Mouse (Mus musculus): ENCODE results near the gene Rassf5. TPM values are rescaled to one million over a fixed set of nuclear protein-coding genes. Genes with fewer than 3 reads are reported as not detected.

Gene Rassf5
- polyA plus RNA-seq, 1 experiment from 2014 or later, result 4.0 TPM

DNA sequence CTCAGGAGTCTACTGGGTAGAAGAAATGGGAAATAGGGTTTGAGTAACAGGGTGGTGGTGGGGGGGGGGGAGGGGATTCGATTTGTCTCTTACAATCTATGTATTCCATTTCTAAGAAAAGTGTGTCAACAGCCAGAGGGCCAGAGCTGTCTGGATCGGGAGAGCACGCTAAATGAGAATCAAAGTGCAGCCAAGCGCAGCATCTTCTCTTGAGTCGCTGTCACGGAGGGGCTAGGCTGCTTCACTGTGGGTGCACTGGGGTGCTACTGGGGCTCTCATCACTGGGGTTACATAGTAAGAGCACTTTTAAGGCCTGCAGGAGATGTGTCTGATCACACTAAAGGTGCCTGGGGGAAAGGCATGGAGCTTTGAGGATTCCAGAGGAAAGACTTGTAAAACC lies 36.3 kb downstream of the Rassf5 start:
- Histone ChIP-seq H3K27me3 (replicated peaks; ENCODE audit: control insufficient read depth, insufficient read depth, low read length) (no peaks in the 10 kb centered on the region), H3K4me1 (ENCODE audit: control insufficient read depth, insufficient read depth, low read length) (peaks cover 6% of the 10 kb centered on the region), H3K4me3 (ENCODE audit: low read depth, low read length) (no peak overlapping the region), H3K4me2 (ENCODE audit: low read depth, low read length) (no peak overlapping the region), H3K9me3 (ENCODE audit: control insufficient read depth, low read length) (no peaks in the 10 kb centered on the region), H3K9ac (ENCODE audit: low read depth, low read length) (no peak overlapping the region), H3K36me3 (ENCODE audit: control insufficient read depth, insufficient read depth, low read length) (no peaks in the 10 kb centered on the region), H3K27ac (replicated peaks; ENCODE audit: low read depth, low read length) (no peak overlapping the region)
- ATAC-seq (ENCODE audit: low read depth), result no peak
- WGBS, result 79% methylated on average over 6 of the region's 6 CpGs
- DNase-seq (ENCODE audit: low spot score), result no peak

DNA sequence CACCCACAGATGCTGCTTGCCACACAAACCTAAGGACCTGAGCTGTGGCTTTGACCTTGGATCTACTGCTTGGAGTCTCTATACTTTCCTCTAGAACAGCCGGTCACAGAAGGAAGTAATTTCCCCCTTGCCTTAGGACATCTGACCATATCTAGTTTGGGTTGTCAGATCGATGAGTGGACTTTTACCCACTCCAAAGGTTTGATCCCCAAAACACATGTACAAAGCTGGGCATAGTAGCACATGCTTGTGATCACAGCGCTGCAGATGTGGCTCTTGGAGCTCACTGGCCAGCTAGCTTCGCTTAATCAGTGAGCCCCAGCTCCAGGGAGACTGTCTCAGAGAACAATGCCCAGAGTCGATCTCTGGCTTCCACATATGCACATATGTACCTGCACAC lies 37.0 kb downstream of the Rassf5 start:
- no peak overlapping the region for H3K4me2 ChIP-seq (ENCODE audit: low read depth, low read length)
- WGBS, result 76% methylated on average over 5 of the region's 5 CpGs
- H3K4me3 ChIP-seq (ENCODE audit: low read depth, low read length), result no peak overlapping the region
- DNase-seq (ENCODE audit: low spot score) (no peak), ATAC-seq (ENCODE audit: low read depth) (no peak)
- H3K36me3 ChIP-seq (ENCODE audit: control insufficient read depth, insufficient read depth, low read length), result no peaks in the 10 kb centered on the region
- H3K9me3 ChIP-seq (ENCODE audit: control insufficient read depth, low read length), result no peaks in the 10 kb centered on the region
- H3K27ac ChIP-seq (replicated peaks; ENCODE audit: low read depth, low read length), result no peak overlapping the region
- H3K4me1 ChIP-seq (ENCODE audit: control insufficient read depth, insufficient read depth, low read length), result peaks cover under 1% of the 10 kb centered on the region; the same call in 1 of the 2 replicates
- no peak overlapping the region for H3K9ac ChIP-seq (ENCODE audit: low read depth, low read length)
- H3K27me3 ChIP-seq (replicated peaks; ENCODE audit: control insufficient read depth, insufficient read depth, low read length), result no peaks in the 10 kb centered on the region

DNA sequence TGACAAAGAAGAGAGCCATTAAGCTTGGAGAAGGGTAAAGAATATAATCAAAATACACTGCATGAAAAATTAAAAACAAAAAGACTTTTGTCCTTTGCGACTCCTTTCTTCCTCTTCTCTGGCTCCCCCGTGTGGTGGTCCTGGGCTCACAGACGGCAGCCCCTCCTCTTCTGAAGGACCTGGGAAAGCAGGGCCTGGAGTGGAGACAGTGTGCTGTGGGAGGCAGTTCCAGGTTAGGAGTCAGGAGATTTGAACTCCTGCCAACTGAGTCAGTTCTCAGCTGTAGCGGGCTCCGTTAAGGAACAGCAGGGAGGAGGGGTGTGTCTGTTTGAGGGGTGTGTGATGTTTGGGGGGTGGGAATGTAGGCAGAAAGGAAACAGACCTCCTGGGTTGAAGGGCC lies 37.5 kb downstream of the Rassf5 start:
- DNase-seq (ENCODE audit: low spot score), result peak; percentile 78
- no peak overlapping the region for H3K9ac ChIP-seq (ENCODE audit: low read depth, low read length)
- H3K36me3 ChIP-seq (ENCODE audit: control insufficient read depth, insufficient read depth, low read length), result no peaks in the 10 kb centered on the region
- peak; percentile 54; the same call in 1 of the 2 replicates for ATAC-seq (ENCODE audit: low read depth)
- WGBS, result under 1% methylated on average over 5 of the region's 5 CpGs
- H3K27ac ChIP-seq (replicated peaks; ENCODE audit: low read depth, low read length), result no peak overlapping the region
- no peak overlapping the region for H3K4me3 ChIP-seq (ENCODE audit: low read depth, low read length)
- H3K9me3 ChIP-seq (ENCODE audit: control insufficient read depth, low read length), result no peaks in the 10 kb centered on the region
- H3K4me1 ChIP-seq (ENCODE audit: control insufficient read depth, insufficient read depth, low read length), result no peaks in the 10 kb centered on the region
- no peak overlapping the region for H3K4me2 ChIP-seq (ENCODE audit: low read depth, low read length)
- no peaks in the 10 kb centered on the region for H3K27me3 ChIP-seq (replicated peaks; ENCODE audit: control insufficient read depth, insufficient read depth, low read length)

- Histone ChIP-seq H3K9ac (ENCODE audit: low read depth, low read length) (no peak overlapping the region), H3K36me3 (ENCODE audit: control insufficient read depth, insufficient read depth, low read length) (no peaks in the 10 kb centered on the region), H3K27ac (replicated peaks; ENCODE audit: low read depth, low read length) (no peak overlapping the region), H3K4me1 (ENCODE audit: control insufficient read depth, insufficient read depth, low read length) (no peaks in the 10 kb centered on the region), H3K4me2 (ENCODE audit: low read depth, low read length) (no peak overlapping the region), H3K4me3 (ENCODE audit: low read depth, low read length) (no peak overlapping the region), H3K27me3 (replicated peaks; ENCODE audit: control insufficient read depth, insufficient read depth, low read length) (no peaks in the 10 kb centered on the region), H3K9me3 (ENCODE audit: control insufficient read depth, low read length) (no peaks in the 10 kb centered on the region)
- 75% methylated on average over 5 of the region's 5 CpGs for WGBS
- DNase-seq (ENCODE audit: low spot score) (no peak), ATAC-seq (ENCODE audit: low read depth) (no peak)
Observed at GRCm38 (mm10) chr1:131206342-131206741, 38.7 kb downstream of the Rassf5 start.

DNA sequence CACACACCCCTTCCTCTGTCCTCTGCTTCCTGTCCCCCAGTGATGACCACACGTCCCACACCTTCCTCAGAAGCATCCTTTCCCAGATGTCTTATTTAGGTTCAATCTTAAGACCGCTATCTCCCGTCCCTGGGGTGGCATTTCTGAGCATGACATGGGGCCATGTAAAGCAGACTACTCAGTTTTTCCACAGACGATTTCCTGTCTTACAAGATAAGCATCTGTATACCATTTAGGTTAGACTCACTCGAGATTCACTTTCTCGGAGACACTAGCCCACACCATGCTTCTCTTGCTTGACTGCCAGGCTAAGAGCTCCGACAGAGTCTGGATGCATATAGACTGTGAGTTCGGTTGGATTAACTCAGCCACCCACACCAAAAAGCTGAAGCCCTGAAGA lies 40.6 kb downstream of the Rassf5 start:
- Histone ChIP-seq H3K4me1 (ENCODE audit: control insufficient read depth, insufficient read depth, low read length) (peaks cover 15% of the 10 kb centered on the region; the same call in 1 of the 2 replicates), H3K4me3 (ENCODE audit: low read depth, low read length) (no peak overlapping the region), H3K9me3 (ENCODE audit: control insufficient read depth, low read length) (no peaks in the 10 kb centered on the region), H3K36me3 (ENCODE audit: control insufficient read depth, insufficient read depth, low read length) (no peaks in the 10 kb centered on the region), H3K27ac (replicated peaks; ENCODE audit: low read depth, low read length) (no peak overlapping the region), H3K27me3 (replicated peaks; ENCODE audit: control insufficient read depth, insufficient read depth, low read length) (no peaks in the 10 kb centered on the region), H3K9ac (ENCODE audit: low read depth, low read length) (no peak overlapping the region), H3K4me2 (ENCODE audit: low read depth, low read length) (no peak overlapping the region)
- ATAC-seq (ENCODE audit: low read depth), result no peak
- WGBS, result 69% methylated on average over 8 of the region's 8 CpGs
- DNase-seq (ENCODE audit: low spot score), result no peak

GRCm38 (mm10) chr1:131201391-131201790 lies 43.7 kb downstream of the Rassf5 start:
- H3K27ac ChIP-seq (replicated peaks; ENCODE audit: low read depth, low read length), result no peak overlapping the region
- 68% methylated on average over 4 of the region's 4 CpGs for WGBS
- H3K36me3 ChIP-seq (ENCODE audit: control insufficient read depth, insufficient read depth, low read length), result no peaks in the 10 kb centered on the region
- peaks cover 15% of the 10 kb centered on the region; the same call in 1 of the 2 replicates for H3K4me1 ChIP-seq (ENCODE audit: control insufficient read depth, insufficient read depth, low read length)
- no peak overlapping the region for H3K4me2 ChIP-seq (ENCODE audit: low read depth, low read length)
- no peaks in the 10 kb centered on the region for H3K9me3 ChIP-seq (ENCODE audit: control insufficient read depth, low read length)
- H3K4me3 ChIP-seq (ENCODE audit: low read depth, low read length), result no peak overlapping the region
- H3K9ac ChIP-seq (ENCODE audit: low read depth, low read length), result no peak overlapping the region
- DNase-seq (ENCODE audit: low spot score) (no peak), ATAC-seq (ENCODE audit: low read depth) (no peak)
- no peaks in the 10 kb centered on the region for H3K27me3 ChIP-seq (replicated peaks; ENCODE audit: control insufficient read depth, insufficient read depth, low read length)

GRCm38 (mm10) chr1:131200588-131200987 lies 44.5 kb downstream of the Rassf5 start:
- no peaks in the 10 kb centered on the region for H3K9me3 ChIP-seq (ENCODE audit: control insufficient read depth, low read length)
- no peaks in the 10 kb centered on the region for H3K27me3 ChIP-seq (replicated peaks; ENCODE audit: control insufficient read depth, insufficient read depth, low read length)
- H3K4me3 ChIP-seq (ENCODE audit: low read depth, low read length), result no peak overlapping the region
- no peak overlapping the region for H3K4me2 ChIP-seq (ENCODE audit: low read depth, low read length)
- no peaks in the 10 kb centered on the region for H3K36me3 ChIP-seq (ENCODE audit: control insufficient read depth, insufficient read depth, low read length)
- WGBS, result 28% methylated on average over 10 of the region's 10 CpGs
- DNase-seq (ENCODE audit: low spot score) (peak; percentile 88), ATAC-seq (ENCODE audit: low read depth) (peak; percentile 35)
- H3K4me1 ChIP-seq (ENCODE audit: control insufficient read depth, insufficient read depth, low read length), result peaks cover 15% of the 10 kb centered on the region; the same call in 1 of the 2 replicates
- no peak overlapping the region for H3K9ac ChIP-seq (ENCODE audit: low read depth, low read length)
- no peak overlapping the region for H3K27ac ChIP-seq (replicated peaks; ENCODE audit: low read depth, low read length)

GRCm38 (mm10) chr1:131199976-131200375 lies 45.1 kb downstream of the Rassf5 start:
- no peaks in the 10 kb centered on the region for H3K36me3 ChIP-seq (ENCODE audit: control insufficient read depth, insufficient read depth, low read length)
- no peak overlapping the region for H3K27ac ChIP-seq (replicated peaks; ENCODE audit: low read depth, low read length)
- no peaks in the 10 kb centered on the region for H3K27me3 ChIP-seq (replicated peaks; ENCODE audit: control insufficient read depth, insufficient read depth, low read length)
- H3K4me2 ChIP-seq (ENCODE audit: low read depth, low read length), result no peak overlapping the region
- peaks cover 15% of the 10 kb centered on the region; the same call in 1 of the 2 replicates for H3K4me1 ChIP-seq (ENCODE audit: control insufficient read depth, insufficient read depth, low read length)
- DNase-seq (ENCODE audit: low spot score), result no peak
- H3K9me3 ChIP-seq (ENCODE audit: control insufficient read depth, low read length), result no peaks in the 10 kb centered on the region
- ATAC-seq (ENCODE audit: low read depth), result 0 out of 2 replicates have a peak, but pooled peaks have one; percentile 28
- no peak overlapping the region for H3K9ac ChIP-seq (ENCODE audit: low read depth, low read length)
- whole genome bisulfite sequencing, result 53% methylated on average over 12 of the region's 12 CpGs
- H3K4me3 ChIP-seq (ENCODE audit: low read depth, low read length), result no peak overlapping the region

GRCm38 (mm10) chr1:131199118-131199821 lies 45.8 kb downstream of the Rassf5 start:
- H3K4me3 ChIP-seq (ENCODE audit: low read depth, low read length), result no peak overlapping the region
- whole genome bisulfite sequencing, result 80% methylated on average over 18 of the region's 18 CpGs
- ATAC-seq (ENCODE audit: low read depth) (no peak), DNase-seq (ENCODE audit: low spot score) (no peak)
- H3K4me1 ChIP-seq (ENCODE audit: control insufficient read depth, insufficient read depth, low read length), result peaks cover 15% of the 10 kb centered on the region; the same call in 1 of the 2 replicates
- H3K9ac ChIP-seq (ENCODE audit: low read depth, low read length), result no peak overlapping the region
- H3K36me3 ChIP-seq (ENCODE audit: control insufficient read depth, insufficient read depth, low read length), result no peaks in the 10 kb centered on the region
- H3K4me2 ChIP-seq (ENCODE audit: low read depth, low read length), result no peak overlapping the region
- H3K9me3 ChIP-seq (ENCODE audit: control insufficient read depth, low read length), result no peaks in the 10 kb centered on the region
- no peaks in the 10 kb centered on the region for H3K27me3 ChIP-seq (replicated peaks; ENCODE audit: control insufficient read depth, insufficient read depth, low read length)
- H3K27ac ChIP-seq (replicated peaks; ENCODE audit: low read depth, low read length), result no peak overlapping the region

Measured in embryonic facial prominence, embryonic 14.5 days (tissue).